Mouse (Mus musculus) ES-E14 (cell line): ENCODE results near the gene Ap3d1.

Experiments used
- CHD2 ChIP-seq: IDR thresholded peaks from 2 replicates; pipeline ENCODE4 v1.6.1; 2014; ENCODE audit warnings: mild to moderate bottlenecking, low read depth, low read length, inconsistent platforms
- HCFC1 ChIP-seq: IDR thresholded peaks from 2 replicates; pipeline ENCODE4 v1.6.1; 2012; ENCODE audit warnings: low read length, inconsistent platforms, borderline replicate concordance; ENCODE audit not compliant: insufficient read depth
- ZC3H11A ChIP-seq: IDR thresholded peaks from 2 replicates; pipeline ENCODE4 v1.6.1; 2012; ENCODE audit warnings: low read depth, mild to moderate bottlenecking, inconsistent platforms, low read length, borderline replicate concordance

DNA sequence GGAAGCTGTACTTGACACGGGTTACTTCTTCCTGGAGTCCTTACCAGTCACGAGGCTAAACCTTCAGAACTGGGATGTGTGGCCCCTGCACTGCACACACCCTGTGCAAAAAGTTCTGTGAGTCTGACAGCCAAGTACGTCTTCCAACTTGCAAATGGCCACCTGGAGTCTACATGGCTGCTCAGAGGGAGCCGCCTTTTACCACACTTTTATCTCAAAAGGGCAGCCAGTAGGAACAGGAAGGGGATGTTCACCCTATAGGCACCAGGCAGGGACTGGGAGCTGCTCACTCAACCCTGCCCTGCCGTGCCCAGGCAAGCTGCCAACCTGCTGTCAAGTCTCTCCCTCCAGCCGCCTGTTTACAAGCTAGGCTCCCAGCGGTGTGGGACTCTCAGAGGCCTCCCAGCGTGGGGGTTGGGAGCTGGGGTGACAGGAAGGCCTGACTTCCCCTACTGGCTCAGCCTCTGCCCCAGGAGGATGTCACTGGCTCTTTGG lies 64.1 kb downstream of the Ap3d1 start, which contains the start of gene Mknk2:
- TF ChIP-seq HCFC1: no peak
- no peak for TF ChIP-seq ZC3H11A
- TF ChIP-seq CHD2: no peak
